Mouse (Mus musculus) mature B cell (primary cell): Measurements from ENCODE around the gene Runx1.

Experiments used
- in situ Hi-C: fragments of 300-500 bp; cut with MboI; formaldehyde crosslinking; loops from 2 replicates; pipeline ENCODE4 v1.14.3; 2019

Gene Runx1

GRCm38 (mm10) chr16:92654294-92654950 lies 171.5 kb downstream of the Runx1 start:
- in situ Hi-C loops, result no loop called here

GRCm38 (mm10) chr16:92653816-92654215 lies 172.1 kb downstream of the Runx1 start:
- in situ Hi-C loops, result no loop called here

- in situ Hi-C loops, result no loop called here
These were observed 174.7 kb downstream of the Runx1 start for GRCm38 (mm10) chr16:92651256-92651655.

- in situ Hi-C loops, result no loop called here
These were observed 179.8 kb downstream of the Runx1 start for GRCm38 (mm10) chr16:92646153-92646552.

GRCm38 (mm10) chr16:92645423-92646115 lies 180.4 kb downstream of the Runx1 start:
- in situ Hi-C loops, result no loop called here

GRCm38 (mm10) chr16:92644718-92645422 lies 181.1 kb downstream of the Runx1 start:
- in situ Hi-C loops, result no loop called here

- in situ Hi-C loops, result no loop called here
These were observed 181.6 kb downstream of the Runx1 start for GRCm38 (mm10) chr16:92644315-92644714.

- in situ Hi-C loops, result no loop called here
These were observed 183.7 kb downstream of the Runx1 start for GRCm38 (mm10) chr16:92642283-92642682.

GRCm38 (mm10) chr16:92641053-92641452 lies 184.9 kb downstream of the Runx1 start:
- in situ Hi-C loops, result no loop called here

- in situ Hi-C loops, result no loop called here
These were observed 186.9 kb downstream of the Runx1 start for GRCm38 (mm10) chr16:92639093-92639492.

GRCm38 (mm10) chr16:92637033-92637432 lies 188.9 kb downstream of the Runx1 start:
- in situ Hi-C loops, result no loop called here

GRCm38 (mm10) chr16:92632115-92632763 lies 193.7 kb downstream of the Runx1 start:
- in situ Hi-C loops, result no loop called here

- in situ Hi-C loops, result no loop called here
These were observed 194.3 kb downstream of the Runx1 start for GRCm38 (mm10) chr16:92631637-92632036.

- in situ Hi-C loops, result no loop called here
These were observed 195.0 kb downstream of the Runx1 start for GRCm38 (mm10) chr16:92630950-92631349.

GRCm38 (mm10) chr16:92629829-92630228 lies 196.1 kb downstream of the Runx1 start:
- in situ Hi-C loops, result no loop called here

- in situ Hi-C loops, result no loop called here
These were observed 198.7 kb downstream of the Runx1 start for GRCm38 (mm10) chr16:92627262-92627661.

GRCm38 (mm10) chr16:92623953-92624352 lies 202.0 kb downstream of the Runx1 start:
- in situ Hi-C loops, result no loop called here

- in situ Hi-C loops, result no loop called here
These were observed 204.1 kb downstream of the Runx1 start for GRCm38 (mm10) chr16:92621859-92622258.

GRCm38 (mm10) chr16:92620841-92621518 lies 205.0 kb downstream of the Runx1 start:
- in situ Hi-C loops, result no loop called here

GRCm38 (mm10) chr16:92616839-92617238 lies 209.1 kb downstream of the Runx1 start:
- in situ Hi-C loops, result no loop called here

GRCm38 (mm10) chr16:92615234-92615799 lies 210.6 kb downstream of the Runx1 start:
- in situ Hi-C loops, result no loop called here
